Mouse (Mus musculus) Patski (cell line): ENCODE results near the gene Maml1. TPM values are rescaled to one million over a fixed set of nuclear protein-coding genes. Genes with fewer than 3 reads are reported as not detected.

ENCODE experiments used
- ATAC-seq: fragments of 100-300 bp; one replicate; pipeline ENCODE4 v1.8.0; 2021
- CTCF ChIA-PET: fragments of 350-600 bp; sonication (Branson Sonifier 250); formaldehyde crosslinking; loops from one replicate; lab custom pipeline; 2022; ENCODE audit warnings: inconsistent platforms; lab: Charles Lee
- POLR2A ChIA-PET: fragments of 350-600 bp; sonication (Branson Sonifier 250); formaldehyde crosslinking; loops from one replicate; lab custom pipeline; 2022; ENCODE audit warnings: antibody characterized with exemption, inconsistent platforms; lab: Charles Lee
- DNase-seq: peaks from one replicate; pipeline ENCODE4 v3.0.0-alpha.2; 2011; ENCODE audit warnings: low read depth, low spot score
- H3K27me3 ChIP-seq: fragments of 371-371 bp; one replicate; pipeline ENCODE4 v1.5.1; 2021
- CTCF ChIP-seq: fragments of 100-300 bp; IDR thresholded peaks from one replicate; pipeline ENCODE4 v1.5.1; 2021
- in situ Hi-C: fragments of 300-500 bp; cut with MboI; formaldehyde crosslinking; loops from 3 replicates; pipeline ENCODE4 v1.11.1; 2018; ENCODE audit warnings: low pct_unique_long_range_greater_than_20kb, mixed read lengths
- polyA plus RNA-seq: library from polyadenylated mRNA; unstranded; gene quantifications from one replicate; pipeline ENCODE4 v1.2.3, GENCODE M21; 2021

Gene Maml1
- polyA plus RNA-seq, 1 experiment from 2014 or later, result 21.5 TPM

- CTCF ChIA-PET, result interaction anchor here (1.0 kb wide), 1 partner anchor 73 kb away, joined by 3 read pairs; no protein-coding TSS in a partner anchor
- no peak for TF ChIP-seq CTCF
- ATAC-seq (no peak), DNase-seq (no peak)
- no peaks in the 10 kb centered on the region for H3K27me3 ChIP-seq
- in situ Hi-C loops, result no loop called here
- POLR2A ChIA-PET, result no interaction called here
Measured at GRCm38 (mm10) chr11:50234606-50235005, 57.5 kb downstream of the Maml1 start.

GRCm38 (mm10) chr11:50233993-50234392 lies 58.1 kb downstream of the Maml1 start:
- DNase-seq (no peak), ATAC-seq (no peak)
- POLR2A ChIA-PET, result no interaction called here
- in situ Hi-C loops, result no loop called here
- TF ChIP-seq CTCF, result no peak
- H3K27me3 ChIP-seq, result no peaks in the 10 kb centered on the region
- CTCF ChIA-PET, result no interaction called here

GRCm38 (mm10) chr11:50233022-50233421 lies 59.1 kb downstream of the Maml1 start:
- CTCF ChIA-PET, result no interaction called here
- in situ Hi-C loops, result no loop called here
- no peak for ATAC-seq
- H3K27me3 ChIP-seq, result no peaks in the 10 kb centered on the region
- no peak for DNase-seq
- POLR2A ChIA-PET, result no interaction called here
- no peak for TF ChIP-seq CTCF

- no peak for ATAC-seq
- ChIA-PET CTCF (interaction anchor here (0.6 to 1.2 kb wide), 4 partner anchors 14 to 94 kb away, joined by 3 to 4 read pairs (median 3); no protein-coding TSS in a partner anchor), POLR2A (interaction anchor here (1.0 kb wide), 1 partner anchor 21 kb away, joined by 3 read pairs; the partner anchor contains the start of genes Mgat4b and Sqstm1)
- in situ Hi-C loops, result no loop called here
- no peak for DNase-seq
- no peaks in the 10 kb centered on the region for H3K27me3 ChIP-seq
- TF ChIP-seq CTCF, result no peak
Measured at GRCm38 (mm10) chr11:50231411-50231810, 60.7 kb downstream of the Maml1 start.

GRCm38 (mm10) chr11:50230481-50231304 lies 61.4 kb downstream of the Maml1 start:
- no peak for ATAC-seq
- in situ Hi-C loops, result no loop called here
- no peak for DNase-seq
- CTCF ChIA-PET, result interaction anchor here (1.1 kb wide), 1 partner anchor 93 kb away, joined by 3 read pairs; no protein-coding TSS in a partner anchor
- H3K27me3 ChIP-seq, result no peaks in the 10 kb centered on the region
- no peak for TF ChIP-seq CTCF
- POLR2A ChIA-PET, result interaction anchor here (1.0 kb wide), 1 partner anchor 20 kb away, joined by 3 read pairs; the partner anchor contains the start of genes Mgat4b and Sqstm1

GRCm38 (mm10) chr11:50229252-50229910 lies 62.7 kb downstream of the Maml1 start:
- ChIA-PET POLR2A (interaction anchor here (0.5 to 1.5 kb wide), 5 partner anchors 17 to 63 kb away, joined by 3 read pairs; partner anchors contain the start of genes Maml1, Mgat4b and Sqstm1), CTCF (interaction anchor here (1.0 to 1.6 kb wide), 3 partner anchors 68 to 134 kb away, joined by 3 to 7 read pairs (median 4); partner anchors contain the start of gene Cby3)
- DNase-seq (no peak), ATAC-seq (no peak)
- in situ Hi-C loops, result loop anchor here (5.0 kb wide), 1 partner anchor 67 kb away; no protein-coding TSS in a partner anchor
- no peak for TF ChIP-seq CTCF
- no peaks in the 10 kb centered on the region for H3K27me3 ChIP-seq

- CTCF ChIA-PET, result interaction anchor here (1.4 to 1.6 kb wide), 2 partner anchors 67 to 135 kb away, joined by 4 to 7 read pairs; no protein-coding TSS in a partner anchor
- H3K27me3 ChIP-seq, result no peaks in the 10 kb centered on the region
- POLR2A ChIA-PET, result interaction anchor here (1.0 to 1.5 kb wide), 4 partner anchors 16 to 64 kb away, joined by 3 read pairs; partner anchors contain the start of genes Maml1, Mgat4b and Sqstm1
- DNase-seq (no peak), ATAC-seq (no peak)
- no peak for TF ChIP-seq CTCF
- in situ Hi-C loops, result loop anchor here (5.0 kb wide), 1 partner anchor 66 kb away; no protein-coding TSS in a partner anchor
Measured at GRCm38 (mm10) chr11:50228772-50229171, 63.3 kb downstream of the Maml1 start.

GRCm38 (mm10) chr11:50227736-50228135 lies 64.4 kb downstream of the Maml1 start:
- no peak for ATAC-seq
- in situ Hi-C loops, result loop anchor here (5.0 kb wide), 1 partner anchor 65 kb away; no protein-coding TSS in a partner anchor
- DNase-seq, result no peak
- TF ChIP-seq CTCF, result no peak
- POLR2A ChIA-PET, result interaction anchor here (8.0 kb wide), 1 partner anchor 16 kb away, joined by 60 read pairs; the partner anchor contains the start of genes Mgat4b and Sqstm1
- no peaks in the 10 kb centered on the region for H3K27me3 ChIP-seq
- CTCF ChIA-PET, result interaction anchor here (1.8 kb wide), 1 partner anchor 66 kb away, joined by 8 read pairs; no protein-coding TSS in a partner anchor

- CTCF ChIA-PET, result interaction anchor here (1.0 to 1.8 kb wide), 2 partner anchors 66 to 96 kb away, joined by 3 to 8 read pairs; partner anchors contain the start of gene Tbc1d9b
Measured at GRCm38 (mm10) chr11:50227226-50227625, 64.9 kb downstream of the Maml1 start.

More at GRCm38 (mm10) chr11:50227226-50227625, 64.9 kb downstream of the Maml1 start:
- no peak for TF ChIP-seq CTCF
- DNase-seq (no peak), ATAC-seq (no peak)
- POLR2A ChIA-PET, result interaction anchor here (0.6 to 8.0 kb wide), 3 partner anchors 12 to 17 kb away, joined by 3 to 60 read pairs (median 3); partner anchors contain the start of genes Mgat4b and Sqstm1
- H3K27me3 ChIP-seq, result no peaks in the 10 kb centered on the region
- in situ Hi-C loops, result loop anchor here (5.0 kb wide), 1 partner anchor 65 kb away; no protein-coding TSS in a partner anchor
